Comparison of ENCODE assay signal across 8 mouse cellular contexts in genomic region chr12:106478381-106478781, GRCm38 (mm10).
DNase-seq lines count a peak whose midpoint lies in the region; ATAC-seq and TF ChIP-seq lines count a peak whose summit lies in the region.

No protein-coding gene starts in this region.

- ATAC-seq in kidney, embryonic 15.5 days (replicated peaks; ENCODE audit: low FRiP score), result no peak
- no peak for ATAC-seq in hindbrain, embryonic 13.5 days (ENCODE audit: low FRiP score)
- ATAC-seq in midbrain, postnatal 0 days (ENCODE audit: low FRiP score), result no peak

- H3K27me3 ChIP-seq in kidney, embryonic 15.5 days, result peaks cover 91% of the 10 kb centered on the region
- H3K27me3 ChIP-seq in hindbrain, embryonic 13.5 days, result peaks cover 35% of the 10 kb centered on the region
- H3K27me3 ChIP-seq in midbrain, postnatal 0 days (ENCODE audit: insufficient read depth, low read length), result no peaks in the 10 kb centered on the region; the same call in 1 of the 2 replicates

- H3K4me3 ChIP-seq in kidney, embryonic 15.5 days (replicated peaks), result peak overlapping the region; percentile 12; the same call in 1 of the 2 replicates
- peak overlapping the region; percentile 27 for H3K4me3 ChIP-seq in hindbrain, embryonic 13.5 days
- H3K4me3 ChIP-seq in midbrain, postnatal 0 days (ENCODE audit: low read depth, low read length), result peak overlapping the region; percentile 13

- peak overlapping the region; percentile 17 for H3K4me2 ChIP-seq in kidney, embryonic 15.5 days
- peak overlapping the region; percentile 57 for H3K4me2 ChIP-seq in hindbrain, embryonic 13.5 days
- H3K4me2 ChIP-seq in midbrain, postnatal 0 days (ENCODE audit: low read depth, low read length, poor library complexity, severe bottlenecking), result peak overlapping the region; percentile 45

- H3K4me1 ChIP-seq in kidney, embryonic 15.5 days, result peaks cover 17% of the 10 kb centered on the region
- H3K4me1 ChIP-seq in hindbrain, embryonic 13.5 days (replicated peaks), result peaks cover 73% of the 10 kb centered on the region
- H3K4me1 ChIP-seq in midbrain, postnatal 0 days (ENCODE audit: insufficient read depth, low read length), result peaks cover 2% of the 10 kb centered on the region; the same call in 1 of the 2 replicates

- DNase-seq in kidney, postnatal 10 days, result no peak
- DNase-seq in adrenal gland, postnatal 25 days, result peak; percentile 12
- peak; percentile 7 for DNase-seq in midbrain, postnatal 0 days (ENCODE audit: low spot score)
- no peak for DNase-seq in gastrocnemius, postnatal 36 days
- DNase-seq in heart, adult 18-20 months, result no peak
- DNase-seq in frontal cortex, postnatal 14 days (ENCODE audit: low spot score in 2 of 2), result no peak

- WGBS in kidney, embryonic 15.5 days, result 1% methylated on average over 18 of the region's 18 CpGs
- under 1% methylated on average over 18 of the region's 18 CpGs for WGBS in hindbrain, embryonic 13.5 days
- under 1% methylated on average over 18 of the region's 18 CpGs for WGBS in midbrain, postnatal 0 days

- intact Hi-C loops in gastrocnemius, postnatal 36 days (cut with DNase I), result no loop called here

- no peak overlapping the region for H3K9ac ChIP-seq in kidney, embryonic 15.5 days
- H3K9ac ChIP-seq in hindbrain, embryonic 13.5 days, result peak overlapping the region; percentile 49
- 0 out of 2 replicates have a peak overlapping the region, but pooled peaks have one; percentile 24 for H3K9ac ChIP-seq in midbrain, postnatal 0 days (replicated peaks; ENCODE audit: low read length, poor library complexity, severe bottlenecking)

- H3K36me3 ChIP-seq in kidney, embryonic 15.5 days, result no peaks in the 10 kb centered on the region
- no peaks in the 10 kb centered on the region for H3K36me3 ChIP-seq in hindbrain, embryonic 13.5 days
- no peaks in the 10 kb centered on the region for H3K36me3 ChIP-seq in midbrain, postnatal 0 days (ENCODE audit: insufficient read depth, low read length)

- H3K27ac ChIP-seq in kidney, embryonic 15.5 days, result no peak overlapping the region
- H3K27ac ChIP-seq in hindbrain, embryonic 13.5 days, result peak overlapping the region; percentile 36
- H3K27ac ChIP-seq in midbrain, postnatal 0 days (ENCODE audit: low read depth, low read length), result peak overlapping the region; percentile 39

- no peak for TF ChIP-seq CTCF in midbrain, postnatal 0 days (IDR thresholded peaks at IDR 0.05)

- no peaks in the 10 kb centered on the region for H3K9me3 ChIP-seq in kidney, embryonic 15.5 days (replicated peaks)
- no peaks in the 10 kb centered on the region for H3K9me3 ChIP-seq in hindbrain, embryonic 13.5 days
- H3K9me3 ChIP-seq in midbrain, postnatal 0 days (ENCODE audit: low read length), result no peaks in the 10 kb centered on the region

Comparison
In these comparisons a context has a peak if more than half of its experiments do, and no peak if none do; other contexts are left out.
1. DNase-seq: peak in adrenal gland, postnatal 25 days (single experiment) and midbrain, postnatal 0 days (single experiment); none in kidney, postnatal 10 days (single experiment), gastrocnemius, postnatal 36 days (0 of 2), heart, adult 18-20 months (0 of 2) and frontal cortex, postnatal 14 days (0 of 2).
2. Peak in every context shown above with its lines, with median percentiles within 50 percentile points of each other: H3K4me2 ChIP-seq and H3K4me3 ChIP-seq.